8 mouse cellular contexts compared by ENCODE assay signal in the genomic region with DNA sequence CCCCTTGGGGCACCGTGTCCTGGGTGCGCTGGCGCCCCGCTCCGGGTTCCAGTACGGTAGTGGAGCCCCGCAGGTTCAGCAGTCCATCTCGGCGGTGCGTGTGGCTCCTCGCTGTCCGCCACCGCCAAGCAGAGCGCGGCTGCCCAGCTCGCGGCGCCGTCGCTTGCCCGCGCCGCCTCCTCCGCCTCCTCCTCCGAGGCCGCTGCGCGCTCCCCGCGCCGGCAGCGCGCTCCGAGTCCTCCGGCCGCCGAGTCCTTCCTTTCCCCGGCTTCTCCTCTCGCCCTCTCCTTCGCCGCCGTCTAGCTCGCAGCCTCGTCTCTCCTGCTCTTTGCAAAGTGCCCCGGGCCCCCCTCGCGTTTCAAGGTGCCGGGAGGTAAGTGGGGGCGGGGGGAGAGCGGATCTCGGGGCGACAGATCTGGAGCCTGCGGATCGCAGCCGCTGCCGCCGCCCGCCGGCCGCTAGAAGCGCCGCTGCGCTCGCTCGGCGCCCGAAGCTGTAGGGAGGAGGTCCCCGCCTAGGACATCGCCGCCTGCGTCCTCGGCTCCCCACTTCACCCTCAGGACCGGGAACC. TPM values are rescaled to one million over a fixed set of nuclear protein-coding genes. Genes with fewer than 3 reads are reported as not detected.
DNase-seq lines count a peak whose midpoint lies in the region; ATAC-seq and TF ChIP-seq lines count a peak whose summit lies in the region.

No protein-coding gene starts in this region.

- peaks cover 79% of the 10 kb centered on the region for H3K27me3 ChIP-seq in forebrain, embryonic 12.5 days
- peaks cover 78% of the 10 kb centered on the region for H3K27me3 ChIP-seq in heart, postnatal 0 days (ENCODE audit: control insufficient read depth, insufficient read depth, low read length)
- peaks cover 55% of the 10 kb centered on the region for H3K27me3 ChIP-seq in neural tube, embryonic 14.5 days (ENCODE audit: control insufficient read depth, insufficient read depth, low read length)
- H3K27me3 ChIP-seq in testis, adult 2 months (ENCODE audit: control insufficient read depth, insufficient read depth, low read length) = peaks cover 2% of the 10 kb centered on the region

- H3K9me3 ChIP-seq in forebrain, embryonic 12.5 days = no peaks in the 10 kb centered on the region
- H3K9me3 ChIP-seq in heart, postnatal 0 days (replicated peaks; ENCODE audit: control insufficient read depth, low read length) = no peaks in the 10 kb centered on the region
- no peaks in the 10 kb centered on the region for H3K9me3 ChIP-seq in neural tube, embryonic 14.5 days (ENCODE audit: control insufficient read depth, low read length)

- peak overlapping the region; percentile 90 for H3K4me2 ChIP-seq in forebrain, embryonic 12.5 days
- peak overlapping the region; percentile 79 for H3K4me2 ChIP-seq in heart, postnatal 0 days (ENCODE audit: low read depth, low read length)
- H3K4me2 ChIP-seq in neural tube, embryonic 14.5 days (ENCODE audit: low read depth, low read length) = peak overlapping the region; percentile 92

- peaks cover 35% of the 10 kb centered on the region for H3K4me1 ChIP-seq in forebrain, embryonic 12.5 days
- H3K4me1 ChIP-seq in heart, postnatal 0 days (ENCODE audit: control insufficient read depth, insufficient read depth) = peaks cover 11% of the 10 kb centered on the region; the same call in 1 of the 2 replicates
- H3K4me1 ChIP-seq in lung, adult 2 months (ENCODE audit: control insufficient read depth, insufficient read depth, low read length) = peaks cover 5% of the 10 kb centered on the region
- H3K4me1 ChIP-seq in neural tube, embryonic 14.5 days (ENCODE audit: control insufficient read depth, insufficient read depth, low read length) = peaks cover 15% of the 10 kb centered on the region
- peaks cover 12% of the 10 kb centered on the region for H3K4me1 ChIP-seq in testis, adult 2 months (ENCODE audit: control insufficient read depth, insufficient read depth, low read length)

- WGBS in forebrain, embryonic 12.5 days = under 1% methylated on average over 72 of the region's 73 CpGs
- under 1% methylated on average over 63 of the region's 73 CpGs for WGBS in heart, postnatal 0 days
- 1% methylated on average over 72 of the region's 73 CpGs for WGBS in lung, adult 2 months
- WGBS in neural tube, embryonic 14.5 days = 0% methylated on average over 68 of the region's 73 CpGs

- TF ChIP-seq POLR2A in lung, adult 2 months (IDR thresholded peaks at IDR 0.05; ENCODE audit: borderline replicate concordance, extremely low read depth, low read depth, low read length) = no peak
- TF ChIP-seq POLR2A in testis, adult 2 months (IDR thresholded peaks at IDR 0.05; ENCODE audit: control insufficient read depth, low read depth, low read length) = no peak

- peak overlapping the region; percentile 61 for H3K4me3 ChIP-seq in forebrain, embryonic 12.5 days (replicated peaks)
- H3K4me3 ChIP-seq in heart, postnatal 0 days (ENCODE audit: low read depth, low read length) = peak overlapping the region; percentile 67
- peak overlapping the region; percentile 88 for H3K4me3 ChIP-seq in lung, adult 2 months (replicated peaks; ENCODE audit: extremely low read depth, low read depth, low read length)
- H3K4me3 ChIP-seq in neural tube, embryonic 14.5 days (ENCODE audit: low read depth, low read length) = peak overlapping the region; percentile 55
- H3K4me3 ChIP-seq in testis, adult 2 months (ENCODE audit: control insufficient read depth, low read depth, low read length) = peak overlapping the region; percentile 83

- peak; percentile 83 for DNase-seq in CD4-positive, CD25-positive, alpha-beta regulatory T cell, adult 2 months (ENCODE audit: low read depth, low spot score)
- DNase-seq in brain, adult 2 months (ENCODE audit: low read depth, low spot score) = peak; percentile 81
- DNase-seq in heart, postnatal 0 days (ENCODE audit: low spot score) = peak; percentile 60
- peak; percentile 45 to 70 for DNase-seq in kidney, postnatal 25 days
- peak; percentile 80 for DNase-seq in lung, adult 2 months

- no peak for TF ChIP-seq EP300 in heart, postnatal 0 days (IDR thresholded peaks at IDR 0.05; ENCODE audit: low read depth)

- peak; percentile 27; the same call in 1 of the 2 replicates for TF ChIP-seq CTCF in heart, postnatal 0 days (IDR thresholded peaks at IDR 0.05; ENCODE audit: low read depth)
- TF ChIP-seq CTCF in lung, adult 2 months (IDR thresholded peaks at IDR 0.05; ENCODE audit: insufficient read depth, low read length) = no peak
- TF ChIP-seq CTCF in testis, adult 2 months (IDR thresholded peaks at IDR 0.05; ENCODE audit: control insufficient read depth, insufficient read depth, insufficient replicate concordance, low read depth, low read length) = no peak

- H3K36me3 ChIP-seq in forebrain, embryonic 12.5 days (replicated peaks) = no peaks in the 10 kb centered on the region
- no peaks in the 10 kb centered on the region for H3K36me3 ChIP-seq in heart, postnatal 0 days (replicated peaks; ENCODE audit: control insufficient read depth, insufficient read depth, low read length)
- no peaks in the 10 kb centered on the region for H3K36me3 ChIP-seq in neural tube, embryonic 14.5 days (ENCODE audit: control insufficient read depth, insufficient read depth, low read length)
- no peaks in the 10 kb centered on the region for H3K36me3 ChIP-seq in testis, adult 2 months (ENCODE audit: control insufficient read depth, insufficient read depth, low read length)

- peak overlapping the region; percentile 65 for H3K9ac ChIP-seq in forebrain, embryonic 12.5 days
- peak overlapping the region; percentile 27; the same call in 1 of the 2 replicates for H3K9ac ChIP-seq in heart, postnatal 0 days (replicated peaks; ENCODE audit: low read depth, low read length)
- peak overlapping the region; percentile 51 for H3K9ac ChIP-seq in neural tube, embryonic 14.5 days (replicated peaks; ENCODE audit: low read depth, low read length)

- peak; percentile 85 for ATAC-seq in forebrain, embryonic 12.5 days (ENCODE audit: low FRiP score)
- ATAC-seq in heart, postnatal 0 days (ENCODE audit: insufficient read depth, low read depth) = peak; percentile 81
- peak; percentile 76 for ATAC-seq in neural tube, embryonic 14.5 days (ENCODE audit: low read depth)

- H3K27ac ChIP-seq in forebrain, embryonic 12.5 days = 0 out of 2 replicates have a peak overlapping the region, but pooled peaks have one; percentile 19
- no peak overlapping the region for H3K27ac ChIP-seq in heart, postnatal 0 days (ENCODE audit: low read depth)
- no peak overlapping the region for H3K27ac ChIP-seq in neural tube, embryonic 14.5 days (ENCODE audit: low read depth, low read length)
- no peak overlapping the region for H3K27ac ChIP-seq in testis, adult 2 months (ENCODE audit: control insufficient read depth, insufficient read depth, low read depth, low read length)

RNA-seq across cellular contexts. Expression of a gene that starts 40.9 kb away (rescaled TPM):
- polyA plus RNA-seq in forebrain, embryonic 12.5 days (2016; fragmentation: Nextera tagmentation; extraction: Ambion mirVana) = 21.7 and 23.0 TPM in 2 replicates
- total RNA-seq in heart, postnatal 0 days (2014; rRNA removed; ENCODE audit: low replicate concordance) = 4.3 and 7.2 TPM in 2 replicates
- 19.5 and 20.0 TPM in 2 replicates for polyA plus RNA-seq in heart, postnatal 0 days (2015; fragmentation: Nextera tagmentation; extraction: Ambion mirVana)
- polyA plus RNA-seq in lung, adult 2 months (2012; rRNA removed) = 1.9 and 2.9 TPM in 2 replicates
- polyA plus RNA-seq in neural tube, embryonic 14.5 days (2014; fragmentation: Nextera tagmentation; extraction: Ambion mirVana) = 24.3 and 27.5 TPM in 2 replicates
- polyA plus RNA-seq in testis, adult 2 months (2012; rRNA removed) = 19.6 and 19.8 TPM in 2 replicates
